Mouse (Mus musculus): ENCODE results near the gene Rab8b.

GRCm38 (mm10) chr9:66907746-66908397 is 11.6 kb downstream of the Rab8b start:
- TF ChIP-seq CTCF (IDR thresholded peaks at IDR 0.05; ENCODE audit: extremely low read depth, insufficient read depth, insufficient read length, insufficient replicate concordance) (no peak), POLR2A (IDR thresholded peaks at IDR 0.05; ENCODE audit: low read depth, low read length) (no peak)

Measured in spleen, adult 2 months (tissue).